Mouse (Mus musculus): ENCODE results near the gene Pde1b.

- TF ChIP-seq CTCF (IDR thresholded peaks at IDR 0.05; ENCODE audit: low read depth, low read length) (no peak), POLR2AphosphoS5 (IDR thresholded peaks at IDR 0.05; ENCODE audit: insufficient replicate concordance, low read depth, low read length) (no peak)
Observed at GRCm38 (mm10) chr15:103534054-103534620, 31.3 kb downstream of the Pde1b start.

Measured in G1E (cell line).